ENCODE assay signal across 21 mouse cellular contexts in genomic region chr11:28484083-28484729, GRCm38 (mm10).
DNase-seq lines count a peak whose midpoint lies in the region; ATAC-seq lines count a peak whose summit lies in the region.
"Had no signal": no experiment of that assay in that cellular context is flagged by ENCODE, and none has a peak within 500 bp of the region (broad histone marks: within the 10 kb centered on the region; RNA-seq: fewer than 3 reads in every experiment).

No protein-coding gene starts in this region.

- H3K9ac ChIP-seq in hindbrain, embryonic 11.5 days (ENCODE audit: low read depth, low read length), result no peak overlapping the region
- no peak overlapping the region for H3K9ac ChIP-seq in forebrain, embryonic 12.5 days
- no peak overlapping the region for H3K9ac ChIP-seq in hindbrain, embryonic 15.5 days
- H3K9ac ChIP-seq in neural tube, embryonic 13.5 days, result 0 out of 2 replicates have a peak overlapping the region, but pooled peaks have one; percentile 26
- H3K9ac ChIP-seq: embryonic facial prominence, embryonic 13.5 days; liver, embryonic 13.5 days had no signal

- peak; percentile 27; the same call in 1 of the 2 replicates for ATAC-seq in hindbrain, embryonic 11.5 days (ENCODE audit: low FRiP score)
- peak; percentile 39; the same call in 1 of the 2 replicates for ATAC-seq in forebrain, embryonic 12.5 days (ENCODE audit: low FRiP score)
- peak; percentile 75 for ATAC-seq in hindbrain, embryonic 15.5 days (ENCODE audit: low FRiP score, low read depth)
- ATAC-seq in neural tube, embryonic 13.5 days (ENCODE audit: low read depth), result peak; percentile 69
- ATAC-seq: intestine, postnatal 0 days had no signal

- no peak for DNase-seq in hindbrain, embryonic 11.5 days (ENCODE audit: low spot score)
- no peak for DNase-seq in hindbrain, embryonic 10.5 days (ENCODE audit: low spot score)
- DNase-seq in heart, postnatal 10 days, result no peak
- no peak for DNase-seq in adrenal gland, adult 8-10 months
- DNase-seq in thymus, postnatal 0 days (ENCODE audit: low spot score), result no peak
- DNase-seq: cerebellum, adult 11 months; gastrocnemius, postnatal 14 days; heart, postnatal 36 days; kidney, postnatal 36 days; layer of hippocampus, postnatal 36 days; liver, embryonic 13.5 days; lung, postnatal 10 days; thymus, postnatal 36 days had no signal

- no peaks in the 10 kb centered on the region for H3K36me3 ChIP-seq in hindbrain, embryonic 11.5 days (ENCODE audit: control insufficient read depth, insufficient read depth, low read length)
- H3K36me3 ChIP-seq in hindbrain, embryonic 10.5 days, result no peaks in the 10 kb centered on the region
- no peaks in the 10 kb centered on the region for H3K36me3 ChIP-seq in forebrain, embryonic 12.5 days (replicated peaks)
- H3K36me3 ChIP-seq in hindbrain, embryonic 15.5 days, result no peaks in the 10 kb centered on the region
- H3K36me3 ChIP-seq in neural tube, embryonic 13.5 days, result no peaks in the 10 kb centered on the region
- H3K36me3 ChIP-seq: embryonic facial prominence, embryonic 13.5 days; limb, embryonic 10.5 days; liver, embryonic 13.5 days had no signal

- no peaks in the 10 kb centered on the region for H3K4me1 ChIP-seq in hindbrain, embryonic 11.5 days (replicated peaks; ENCODE audit: control insufficient read depth, insufficient read depth, low read length)
- no peaks in the 10 kb centered on the region; the same call in 1 of the 2 replicates for H3K4me1 ChIP-seq in hindbrain, embryonic 10.5 days (replicated peaks)
- H3K4me1 ChIP-seq in forebrain, embryonic 12.5 days, result peaks cover 8% of the 10 kb centered on the region; the same call in 1 of the 2 replicates
- peaks cover 10% of the 10 kb centered on the region for H3K4me1 ChIP-seq in hindbrain, embryonic 15.5 days (replicated peaks)
- peaks cover 8% of the 10 kb centered on the region; the same call in 1 of the 2 replicates for H3K4me1 ChIP-seq in neural tube, embryonic 13.5 days (replicated peaks)
- H3K4me1 ChIP-seq: embryonic facial prominence, embryonic 13.5 days; limb, embryonic 10.5 days; liver, embryonic 13.5 days had no signal

- no peaks in the 10 kb centered on the region for H3K27me3 ChIP-seq in hindbrain, embryonic 11.5 days (ENCODE audit: control insufficient read depth, insufficient read depth, low read length)
- H3K27me3 ChIP-seq in hindbrain, embryonic 10.5 days (ENCODE audit: insufficient read depth, poor library complexity, severe bottlenecking), result no peaks in the 10 kb centered on the region
- no peaks in the 10 kb centered on the region for H3K27me3 ChIP-seq in forebrain, embryonic 12.5 days
- H3K27me3 ChIP-seq in hindbrain, embryonic 15.5 days, result no peaks in the 10 kb centered on the region
- H3K27me3 ChIP-seq in neural tube, embryonic 13.5 days, result no peaks in the 10 kb centered on the region
- H3K27me3 ChIP-seq: embryonic facial prominence, embryonic 13.5 days; liver, embryonic 13.5 days had no signal

- 62% methylated on average over 4 of the region's 4 CpGs for WGBS in hindbrain, embryonic 11.5 days
- 67% methylated on average over 4 of the region's 4 CpGs for WGBS in hindbrain, embryonic 10.5 days
- 29% methylated on average over 4 of the region's 4 CpGs for WGBS in forebrain, embryonic 12.5 days
- WGBS in hindbrain, embryonic 15.5 days, result 31% methylated on average over 4 of the region's 4 CpGs
- WGBS in neural tube, embryonic 13.5 days, result 37% methylated on average over 4 of the region's 4 CpGs

- H3K9me3 ChIP-seq in hindbrain, embryonic 11.5 days (ENCODE audit: control insufficient read depth, low read length), result no peaks in the 10 kb centered on the region
- H3K9me3 ChIP-seq in hindbrain, embryonic 10.5 days, result no peaks in the 10 kb centered on the region
- no peaks in the 10 kb centered on the region for H3K9me3 ChIP-seq in forebrain, embryonic 12.5 days
- no peaks in the 10 kb centered on the region for H3K9me3 ChIP-seq in hindbrain, embryonic 15.5 days
- no peaks in the 10 kb centered on the region for H3K9me3 ChIP-seq in neural tube, embryonic 13.5 days
- H3K9me3 ChIP-seq: embryonic facial prominence, embryonic 13.5 days; limb, embryonic 10.5 days; liver, embryonic 13.5 days had no signal

- no peak overlapping the region for H3K4me3 ChIP-seq in hindbrain, embryonic 11.5 days (ENCODE audit: low read depth, low read length)
- no peak overlapping the region for H3K4me3 ChIP-seq in hindbrain, embryonic 10.5 days
- H3K4me3 ChIP-seq in forebrain, embryonic 12.5 days (replicated peaks), result no peak overlapping the region
- no peak overlapping the region for H3K4me3 ChIP-seq in hindbrain, embryonic 15.5 days
- H3K4me3 ChIP-seq in neural tube, embryonic 13.5 days, result no peak overlapping the region
- H3K4me3 ChIP-seq: embryonic facial prominence, embryonic 13.5 days; limb, embryonic 10.5 days; liver, embryonic 13.5 days had no signal

- intact Hi-C loops in heart, postnatal 10 days (cut with DNase I), result no loop called here

- no peak overlapping the region for H3K27ac ChIP-seq in hindbrain, embryonic 11.5 days (ENCODE audit: low read depth, low read length)
- H3K27ac ChIP-seq in hindbrain, embryonic 10.5 days, result no peak overlapping the region
- no peak overlapping the region for H3K27ac ChIP-seq in forebrain, embryonic 12.5 days
- peak overlapping the region; percentile 48 for H3K27ac ChIP-seq in hindbrain, embryonic 15.5 days (replicated peaks)
- peak overlapping the region; percentile 49; the same call in 1 of the 2 replicates for H3K27ac ChIP-seq in neural tube, embryonic 13.5 days (replicated peaks)
- H3K27ac ChIP-seq: embryonic facial prominence, embryonic 13.5 days; limb, embryonic 10.5 days; liver, embryonic 13.5 days; stomach, postnatal 0 days had no signal

- H3K4me2 ChIP-seq in hindbrain, embryonic 11.5 days (replicated peaks; ENCODE audit: low read depth, low read length), result no peak overlapping the region
- H3K4me2 ChIP-seq in forebrain, embryonic 12.5 days, result no peak overlapping the region
- no peak overlapping the region for H3K4me2 ChIP-seq in hindbrain, embryonic 15.5 days
- no peak overlapping the region for H3K4me2 ChIP-seq in neural tube, embryonic 13.5 days
- H3K4me2 ChIP-seq: embryonic facial prominence, embryonic 13.5 days; heart, embryonic 11.5 days; liver, embryonic 13.5 days had no signal

Comparison
In these comparisons a context has a peak if more than half of its experiments do, and no peak if none do; other contexts are left out.
1. H3K27ac ChIP-seq: peak in hindbrain, embryonic 15.5 days (single experiment) and neural tube, embryonic 13.5 days (single experiment); none in hindbrain, embryonic 11.5 days (single experiment), hindbrain, embryonic 10.5 days (single experiment) and forebrain, embryonic 12.5 days (single experiment).
2. Peak in every context shown above with its lines, with median percentiles within 50 percentile points of each other: ATAC-seq.